Mouse (Mus musculus): ENCODE results near the gene Ercc8.

Ercc8 gene

GRCm38 (mm10) chr13:108229191-108229590, 70.7 kb downstream of the Ercc8 start:
- DNase-seq = no peak

DNA sequence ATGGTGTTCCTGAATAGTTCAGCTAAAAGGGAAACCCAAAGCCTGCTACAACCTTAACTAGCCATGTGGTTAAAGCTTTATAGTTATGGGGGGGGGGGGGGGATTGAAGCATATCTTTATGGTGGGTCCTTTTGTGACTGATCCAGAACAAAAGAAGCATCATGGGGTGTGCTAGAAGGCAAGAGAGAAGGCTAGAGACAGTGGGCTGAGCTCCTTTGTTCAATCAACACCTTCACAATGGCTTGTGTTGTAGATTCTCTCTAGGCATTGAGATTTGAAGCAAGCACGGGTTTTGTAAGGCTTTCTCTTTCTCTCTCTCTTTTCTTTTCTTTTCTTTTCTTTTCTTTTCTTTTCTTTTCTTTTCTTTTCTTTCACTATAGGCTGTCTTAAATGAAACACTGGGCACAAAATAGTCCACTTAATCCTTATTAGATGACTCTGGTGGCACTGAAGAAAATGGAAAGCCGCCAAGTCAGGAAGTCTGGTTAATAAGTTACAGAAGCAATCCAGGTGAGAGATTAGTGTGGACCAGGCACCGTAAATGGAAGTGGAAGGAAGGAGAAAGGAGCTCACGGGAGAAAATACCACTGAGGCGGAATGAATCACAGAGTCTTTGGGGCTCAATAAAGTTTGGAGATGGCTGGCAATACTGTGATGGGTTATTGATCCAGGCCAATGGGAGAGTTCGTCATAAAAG, 71.3 kb downstream of the Ercc8 start:
- DNase-seq = peak; percentile 72

DNA sequence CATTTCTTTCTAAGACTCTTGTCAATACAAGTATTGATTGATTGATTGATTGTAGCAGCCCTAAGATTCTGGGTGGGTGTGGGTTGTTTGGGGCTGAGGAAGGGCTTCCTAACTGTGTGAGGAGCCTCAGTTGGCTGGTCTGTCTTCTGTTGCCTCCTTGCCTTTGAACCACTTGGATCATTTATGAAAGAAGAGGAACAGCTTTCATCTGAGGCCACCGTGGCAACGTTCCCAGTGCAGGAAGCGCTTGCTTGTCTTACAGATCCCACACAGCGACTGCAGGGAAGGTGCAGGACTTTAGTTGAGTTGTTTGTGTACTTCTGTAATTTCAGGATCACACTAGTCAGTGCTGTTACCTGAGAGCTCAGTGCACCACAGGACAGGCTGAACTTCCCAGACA, 81.5 kb downstream of the Ercc8 start:
- no peak for DNase-seq

GRCm38 (mm10) chr13:108241715-108242114, 83.2 kb downstream of the Ercc8 start:
- DNase-seq = no peak

Data from kidney, adult 11 months (tissue).